17 mouse cellular contexts compared by ENCODE assay signal in the genomic region with DNA sequence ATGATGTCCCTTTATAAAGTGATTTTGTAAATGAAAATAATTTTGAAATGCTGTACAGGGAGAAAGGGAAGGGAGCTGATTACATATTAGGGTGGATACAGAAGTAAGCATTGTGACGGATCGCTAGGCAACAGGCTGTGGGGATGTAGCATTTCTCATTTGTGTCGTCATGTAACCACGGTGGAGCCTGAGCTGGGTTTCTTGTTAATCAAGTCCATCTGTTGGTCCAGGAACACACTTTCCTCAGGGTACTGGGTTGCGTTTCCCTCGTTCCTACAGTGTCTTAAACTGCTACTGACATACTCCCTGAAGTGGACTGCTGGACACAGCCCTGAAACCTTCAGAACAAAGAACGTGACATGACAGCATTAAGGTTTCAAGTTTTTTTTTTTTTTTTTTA. TPM values are rescaled to one million over a fixed set of nuclear protein-coding genes. Genes with fewer than 3 reads are reported as not detected.
DNase-seq lines count a peak whose midpoint lies in the region; ATAC-seq lines count a peak whose summit lies in the region.
"Had no signal": no experiment of that assay in that cellular context is flagged by ENCODE, and none has a peak within 500 bp of the region (broad histone marks: within the 10 kb centered on the region; RNA-seq: fewer than 3 reads in every experiment).

No protein-coding gene starts in this region.

- no peak overlapping the region for H3K9ac ChIP-seq in midbrain, embryonic 15.5 days
- H3K9ac ChIP-seq in kidney, embryonic 16.5 days (replicated peaks; ENCODE audit: low read length), result no peak overlapping the region
- H3K9ac ChIP-seq: liver, postnatal 0 days had no signal

- WGBS in midbrain, embryonic 10.5 days, result 49% methylated on average over 7 of the region's 7 CpGs
- WGBS in midbrain, embryonic 15.5 days, result 45% methylated on average over 7 of the region's 7 CpGs
- WGBS in kidney, embryonic 16.5 days, result 65% methylated on average over 7 of the region's 7 CpGs

- no peaks in the 10 kb centered on the region for H3K9me3 ChIP-seq in midbrain, embryonic 10.5 days (replicated peaks)
- no peaks in the 10 kb centered on the region for H3K9me3 ChIP-seq in midbrain, embryonic 15.5 days
- no peaks in the 10 kb centered on the region for H3K9me3 ChIP-seq in kidney, embryonic 16.5 days (ENCODE audit: low read length)

- no peak for ATAC-seq in midbrain, embryonic 15.5 days (replicated peaks)
- ATAC-seq in kidney, embryonic 16.5 days (ENCODE audit: low FRiP score, low TSS enrichment), result no peak
- ATAC-seq: liver, postnatal 0 days; Patski had no signal

- peak overlapping the region; percentile 63 for H3K27ac ChIP-seq in midbrain, embryonic 10.5 days (replicated peaks)
- no peak overlapping the region for H3K27ac ChIP-seq in midbrain, embryonic 15.5 days
- H3K27ac ChIP-seq in kidney, embryonic 16.5 days (ENCODE audit: low read length), result no peak overlapping the region
- H3K27ac ChIP-seq: heart, adult 2 months; layer of hippocampus, adult 2 months had no signal

- H3K27me3 ChIP-seq in midbrain, embryonic 10.5 days (ENCODE audit: low read depth, poor library complexity, severe bottlenecking), result no peaks in the 10 kb centered on the region
- no peaks in the 10 kb centered on the region for H3K27me3 ChIP-seq in midbrain, embryonic 15.5 days (replicated peaks)
- no peaks in the 10 kb centered on the region for H3K27me3 ChIP-seq in kidney, embryonic 16.5 days (ENCODE audit: insufficient read depth, low read length)
- H3K27me3 ChIP-seq: CH12.LX, Patski had no signal

- H3K4me1 ChIP-seq in midbrain, embryonic 10.5 days, result peaks cover 24% of the 10 kb centered on the region
- no peaks in the 10 kb centered on the region for H3K4me1 ChIP-seq in midbrain, embryonic 15.5 days
- no peaks in the 10 kb centered on the region for H3K4me1 ChIP-seq in kidney, embryonic 16.5 days (ENCODE audit: insufficient read depth, low read length)

- peak; percentile 40 for DNase-seq in midbrain, embryonic 10.5 days (ENCODE audit: low spot score)
- peak; percentile 44 for DNase-seq in embryo, embryonic 11.5 days (ENCODE audit: low read depth, low spot score)
- DNase-seq in hindlimb bud, embryonic 11.5 days (ENCODE audit: extremely low spot score, low read depth, low spot score), result peak; percentile 78
- peak; percentile 58 for DNase-seq in skeletal muscle tissue, adult 2 months (ENCODE audit: low read depth, low spot score)
- no peak for DNase-seq in B cell, adult 2 months
- DNase-seq: adrenal gland, adult 2 months; cerebellum, adult 9-11 months; heart, adult 2 months; heart, postnatal 4 days; kidney, adult 18-20 months; liver, postnatal 0 days; thymus, postnatal 4 days had no signal

- H3K36me3 ChIP-seq in midbrain, embryonic 10.5 days, result peaks cover 53% of the 10 kb centered on the region
- 0 out of 2 replicates have a peak, but pooled peaks cover 9% of the 10 kb centered on the region for H3K36me3 ChIP-seq in midbrain, embryonic 15.5 days (replicated peaks)
- peaks cover 6% of the 10 kb centered on the region; the same call in 1 of the 2 replicates for H3K36me3 ChIP-seq in kidney, embryonic 16.5 days (ENCODE audit: insufficient read depth, low read length)

- H3K4me3 ChIP-seq in midbrain, embryonic 10.5 days, result no peak overlapping the region
- H3K4me3 ChIP-seq in midbrain, embryonic 15.5 days, result no peak overlapping the region
- H3K4me3 ChIP-seq in kidney, embryonic 16.5 days (ENCODE audit: low read length), result no peak overlapping the region
- H3K4me3 ChIP-seq: heart, adult 2 months; layer of hippocampus, adult 2 months had no signal

- H3K4me2 ChIP-seq in midbrain, embryonic 15.5 days, result no peak overlapping the region
- no peak overlapping the region for H3K4me2 ChIP-seq in kidney, embryonic 16.5 days (replicated peaks; ENCODE audit: low read depth, low read length)

RNA-seq across cellular contexts. Expression of gene Ttc28, which starts 18.6 kb away (rescaled TPM):
- polyA plus RNA-seq in midbrain, embryonic 10.5 days (2016; fragmentation: Nextera tagmentation; extraction: Ambion mirVana), result 9.4 and 14.9 TPM in 2 replicates
- 23.8 and 24.9 TPM in 2 replicates for polyA plus RNA-seq in midbrain, embryonic 15.5 days (2015; fragmentation: Nextera tagmentation; extraction: Ambion mirVana)
- 12.1 and 14.7 TPM in 2 replicates for polyA plus RNA-seq in kidney, embryonic 16.5 days (2015; fragmentation: Nextera tagmentation; extraction: Ambion mirVana)

RNA-seq across cellular contexts. Expression of gene Chek2, which starts 58.4 kb away (rescaled TPM):
- polyA plus RNA-seq in midbrain, embryonic 10.5 days (2016; fragmentation: Nextera tagmentation; extraction: Ambion mirVana), result 39.5 and 44.3 TPM in 2 replicates
- 5.0 and 6.7 TPM in 2 replicates for polyA plus RNA-seq in midbrain, embryonic 15.5 days (2015; fragmentation: Nextera tagmentation; extraction: Ambion mirVana)
- 32.8 and 36.7 TPM in 2 replicates for polyA plus RNA-seq in kidney, embryonic 16.5 days (2015; fragmentation: Nextera tagmentation; extraction: Ambion mirVana)

RNA-seq across cellular contexts. Expression of gene Hscb, which starts 58.6 kb away (rescaled TPM):
- 26.9 and 28.1 TPM in 2 replicates for polyA plus RNA-seq in midbrain, embryonic 10.5 days (2016; fragmentation: Nextera tagmentation; extraction: Ambion mirVana)
- 6.0 and 8.6 TPM in 2 replicates for polyA plus RNA-seq in midbrain, embryonic 15.5 days (2015; fragmentation: Nextera tagmentation; extraction: Ambion mirVana)
- polyA plus RNA-seq in kidney, embryonic 16.5 days (2015; fragmentation: Nextera tagmentation; extraction: Ambion mirVana), result 32.1 and 35.3 TPM in 2 replicates

Comparison
In these comparisons a context has a peak if more than half of its experiments do, and no peak if none do; other contexts are left out.
1. DNase-seq: peak in midbrain, embryonic 10.5 days (single experiment), embryo, embryonic 11.5 days (single experiment), hindlimb bud, embryonic 11.5 days (single experiment) and skeletal muscle tissue, adult 2 months (single experiment); none in B cell, adult 2 months (0 of 2).